Mouse (Mus musculus) natural killer cell, adult 2 months (primary cell): Measurements from ENCODE around the gene Pmf1.
"Not testable (repeated sequence)": the region's sequence is repeated elsewhere in the genome, so short reads cannot be mapped to it uniquely, and the experiment has no call there.

Experiments used
- DNase-seq, 2 experiments: peaks; one replicate each; pipeline ENCODE4 v3.0.0; 2022; ENCODE audit warnings: low spot score in 2 of 2

The Pmf1 gene

DNA sequence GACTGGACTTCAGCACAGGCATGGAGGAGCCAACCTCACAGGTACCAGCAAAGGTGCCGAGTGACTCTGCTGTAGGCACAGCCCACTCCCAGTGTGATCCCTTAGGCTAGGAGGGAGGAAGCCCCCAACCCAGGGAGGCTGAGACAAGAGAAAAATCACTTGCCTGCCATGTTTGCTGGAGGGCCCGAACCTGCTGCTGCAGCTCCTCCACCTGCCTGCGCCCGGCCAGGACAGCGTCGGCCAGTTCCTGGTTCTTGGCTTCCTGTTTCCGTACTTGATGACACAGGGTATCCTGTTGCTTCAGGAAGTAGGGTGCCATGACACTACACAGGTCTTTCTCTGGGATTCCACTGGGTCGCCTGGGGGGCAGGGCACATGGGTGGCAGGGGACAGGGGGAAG lies 14.4 kb downstream of the Pmf1 start:
- no peak for DNase-seq

- DNase-seq, result peak in 1 of 2 experiments; percentile 51
Observed at GRCm38 (mm10) chr3:88395288-88395687, 14.8 kb downstream of the Pmf1 start.

GRCm38 (mm10) chr3:88393776-88394375 lies 16.3 kb downstream of the Pmf1 start:
- no peak for DNase-seq

DNA sequence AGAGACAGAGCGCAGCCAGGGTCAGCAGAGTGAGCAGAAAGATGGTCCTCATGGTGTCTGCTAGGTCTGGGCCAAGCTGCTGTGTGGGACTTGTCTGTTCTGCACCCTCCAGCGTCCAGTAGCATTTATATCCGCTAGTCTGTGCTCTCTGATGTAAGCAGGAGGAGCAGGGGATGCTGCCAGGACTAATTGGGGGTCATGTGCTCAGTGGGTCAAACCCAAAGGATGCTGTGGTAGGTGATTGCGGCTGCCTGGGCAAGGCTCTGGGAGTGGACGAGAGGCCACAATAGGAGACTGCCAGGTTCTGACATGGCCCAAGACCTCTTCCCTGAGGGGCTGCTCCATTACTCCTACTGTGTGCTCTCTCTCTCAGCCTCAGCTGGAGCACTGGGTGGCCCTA lies 25.8 kb downstream of the Pmf1 start, which contains the start of gene Bglap:
Bglap (minus strand) TSS at position 101 of the 400 bp plus-strand sequence.
- DNase-seq, result no peak

GRCm38 (mm10) chr3:88382383-88382782 lies 27.7 kb downstream of the Pmf1 start:
- not testable (repeated sequence) for DNase-seq

- DNase-seq, result not testable (repeated sequence)
Observed at GRCm38 (mm10) chr3:88381389-88382315, 28.5 kb downstream of the Pmf1 start.

DNA sequence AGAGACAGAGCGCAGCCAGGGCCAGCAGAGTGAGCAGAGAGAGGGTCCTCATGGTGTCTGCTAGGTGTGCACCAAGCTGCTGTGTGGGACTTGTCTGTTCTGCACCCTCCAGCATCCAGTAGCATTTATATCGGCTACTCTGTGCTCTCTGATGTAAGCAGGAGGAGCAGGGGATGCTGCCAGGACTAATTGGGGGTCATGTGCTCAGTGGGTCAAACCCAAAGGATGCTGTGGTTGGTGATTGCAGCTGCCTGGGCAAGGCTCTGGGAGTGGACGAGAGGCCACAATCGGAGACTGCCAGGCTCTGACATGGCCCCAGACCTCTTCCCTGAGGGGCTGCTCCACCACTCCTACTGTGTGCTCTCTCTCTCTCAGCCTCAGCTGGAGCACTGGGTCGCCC lies 31.5 kb downstream of the Pmf1 start, which contains the start of gene Bglap2:
Bglap2 (minus strand) TSS at position 101 of the 400 bp plus-strand sequence.
- DNase-seq, result not testable (repeated sequence)

DNA sequence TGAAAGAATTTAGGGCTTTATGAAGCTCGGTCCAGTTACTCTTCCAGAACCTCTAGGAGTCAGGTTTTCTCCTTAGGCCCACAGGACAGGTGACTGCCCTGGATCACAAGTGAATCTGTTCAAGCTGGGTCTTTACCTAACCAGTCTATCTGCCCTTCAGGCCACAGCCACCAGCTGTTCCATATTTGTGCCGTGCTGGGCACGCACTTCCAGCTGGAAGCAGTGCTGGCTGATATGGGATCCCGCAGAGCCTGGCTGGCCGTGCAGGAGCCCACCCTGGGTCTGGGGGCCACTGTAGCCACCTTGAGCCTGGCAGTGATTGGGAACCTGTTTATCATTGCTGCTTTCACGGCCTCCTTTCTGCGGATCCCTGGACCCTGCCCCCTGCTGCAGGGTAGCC lies 33.5 kb downstream of the Pmf1 start:
- DNase-seq, result not testable (repeated sequence)

GRCm38 (mm10) chr3:88375750-88376626 lies 34.1 kb downstream of the Pmf1 start:
- not testable (repeated sequence) for DNase-seq

DNA sequence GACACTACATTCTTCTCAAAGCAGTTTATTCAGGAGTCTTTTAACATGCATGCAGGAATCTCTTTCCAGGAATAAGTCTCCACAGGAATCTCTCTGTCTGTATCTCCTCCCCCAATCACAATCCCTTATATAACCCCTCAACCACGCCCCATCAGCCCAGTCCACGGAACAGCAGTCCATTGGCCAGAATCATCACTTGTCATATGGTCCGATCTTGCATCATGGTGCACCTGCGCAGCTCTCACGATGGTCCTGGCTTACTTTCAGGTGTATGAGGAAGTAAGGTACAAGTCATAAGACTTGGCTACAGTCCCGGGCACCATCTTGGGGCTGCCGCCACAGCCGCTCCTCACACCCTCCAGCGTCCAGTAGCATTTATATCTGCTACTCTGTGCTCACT lies 37.5 kb downstream of the Pmf1 start, which contains the start of gene Bglap3:
Bglap3 (minus strand) TSS at position 101 of the 400 bp plus-strand sequence.
- DNase-seq, result not testable (repeated sequence)

DNA sequence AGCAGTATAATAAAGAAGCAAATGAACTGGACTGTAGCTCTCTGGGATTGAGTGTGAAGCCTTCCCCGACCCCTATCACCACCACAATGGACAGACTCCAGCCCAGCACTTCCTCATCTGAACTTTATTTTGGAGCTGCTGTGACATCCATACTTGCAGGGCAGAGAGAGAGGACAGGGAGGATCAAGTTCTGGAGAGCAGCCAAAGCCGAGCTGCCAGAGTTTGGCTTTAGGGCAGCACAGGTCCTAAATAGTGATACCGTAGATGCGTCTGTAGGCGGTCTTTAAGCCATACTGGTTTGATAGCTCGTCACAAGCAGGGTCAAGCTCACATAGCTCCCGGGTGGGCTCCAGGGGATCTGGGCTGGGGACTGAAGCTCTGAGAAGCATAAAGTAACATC lies 41.6 kb downstream of the Pmf1 start:
- not testable (repeated sequence) for DNase-seq

DNA sequence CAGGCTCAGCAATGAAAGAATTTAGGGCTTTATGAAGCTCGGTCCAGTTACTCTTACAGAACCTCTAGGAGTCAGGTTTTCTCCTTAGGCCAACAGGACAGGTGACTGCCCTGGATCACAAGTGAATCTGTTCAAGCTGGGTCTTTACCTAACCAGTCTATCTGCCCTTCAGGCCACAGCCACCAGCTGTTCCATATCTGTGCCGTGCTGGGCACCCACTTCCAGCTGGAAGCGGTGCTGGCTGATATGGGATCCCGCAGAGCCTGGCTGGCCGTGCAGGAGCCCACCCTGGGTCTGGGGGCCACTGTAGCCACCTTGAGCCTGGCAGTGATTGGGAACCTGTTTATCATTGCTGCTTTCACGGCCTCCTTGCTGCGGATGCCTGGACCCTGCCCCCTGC lies 42.6 kb downstream of the Pmf1 start:
- DNase-seq, result not testable (repeated sequence)

GRCm38 (mm10) chr3:88366830-88367428 lies 43.2 kb downstream of the Pmf1 start:
- DNase-seq, result peak in 1 of 2 experiments; percentile 34

DNA sequence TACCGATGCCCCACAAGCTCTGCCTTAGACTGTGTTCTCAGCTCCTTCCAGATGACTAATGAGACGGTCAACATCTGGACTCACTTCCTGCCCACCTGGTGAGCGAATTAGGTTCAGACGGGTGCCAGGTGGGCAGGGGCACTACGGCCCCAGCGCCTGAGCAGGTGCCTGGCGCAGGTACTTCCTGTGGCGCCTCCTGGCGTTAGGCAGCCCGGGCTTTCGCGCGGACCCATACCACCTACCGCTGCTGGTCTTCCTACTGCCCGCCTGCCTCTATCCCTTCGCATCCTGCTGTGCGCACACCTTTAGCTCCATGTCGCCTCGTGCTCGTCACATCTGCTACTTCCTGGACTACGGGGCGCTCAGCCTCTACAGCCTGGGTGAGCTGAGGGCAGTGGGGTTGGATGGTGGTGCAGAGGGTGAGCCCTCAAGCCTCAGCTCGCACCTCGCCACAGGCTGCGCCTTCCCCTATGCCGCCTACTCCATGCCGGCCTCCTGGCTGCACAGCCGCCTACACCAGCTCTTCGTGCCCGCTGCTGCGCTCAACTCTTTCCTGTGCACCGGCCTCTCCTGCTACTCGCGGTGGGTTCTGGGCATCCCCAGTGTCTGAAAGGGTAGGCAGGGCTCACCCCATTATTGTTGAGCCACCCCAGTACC lies 44.3 kb downstream of the Pmf1 start:
- no peak for DNase-seq

DNA sequence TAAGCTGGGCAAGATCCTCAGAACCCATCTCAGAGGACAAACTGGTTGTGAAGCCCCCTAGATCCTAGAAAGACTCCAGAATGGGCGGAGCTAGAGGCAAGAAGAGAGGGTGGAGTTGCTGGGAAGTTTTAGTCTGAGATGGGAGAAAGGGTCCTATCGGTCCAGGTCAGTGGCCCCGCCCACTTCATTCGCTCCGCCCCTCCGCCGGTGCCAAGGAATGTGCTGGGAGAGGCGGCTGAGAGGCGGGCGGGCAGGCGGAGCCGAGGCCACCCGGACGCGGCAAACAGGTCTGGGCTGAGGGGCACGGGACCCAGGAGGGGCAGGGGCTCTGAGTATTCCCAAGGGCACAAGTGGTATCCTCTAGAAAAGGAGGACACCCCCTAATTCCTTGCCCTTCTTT lies 45.8 kb downstream of the Pmf1 start, which contains the start of gene Paqr6:
Paqr6 (plus strand) TSS at position 248 of the 400 bp plus-strand sequence.
- no peak for DNase-seq

DNA sequence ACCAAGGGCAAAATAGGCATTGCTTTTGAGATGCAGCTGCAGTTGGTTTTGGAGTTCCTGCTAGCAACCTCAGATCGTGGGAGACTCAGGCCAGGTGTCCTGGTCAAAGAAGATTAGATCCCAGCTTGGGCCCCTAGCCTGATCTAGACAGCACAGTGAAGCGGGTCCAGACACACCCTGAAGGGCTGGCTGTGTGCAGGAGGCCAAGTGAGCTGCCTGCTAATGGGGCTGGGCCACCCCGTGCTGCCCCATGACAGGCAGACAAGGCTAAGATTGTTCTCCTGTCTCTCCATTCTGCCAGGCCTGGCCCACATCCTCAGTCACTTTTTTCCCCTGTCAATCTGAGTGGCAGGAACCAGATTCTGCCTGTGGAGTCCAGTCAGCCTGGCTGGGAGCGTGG lies 46.4 kb downstream of the Pmf1 start:
- no peak for DNase-seq

DNA sequence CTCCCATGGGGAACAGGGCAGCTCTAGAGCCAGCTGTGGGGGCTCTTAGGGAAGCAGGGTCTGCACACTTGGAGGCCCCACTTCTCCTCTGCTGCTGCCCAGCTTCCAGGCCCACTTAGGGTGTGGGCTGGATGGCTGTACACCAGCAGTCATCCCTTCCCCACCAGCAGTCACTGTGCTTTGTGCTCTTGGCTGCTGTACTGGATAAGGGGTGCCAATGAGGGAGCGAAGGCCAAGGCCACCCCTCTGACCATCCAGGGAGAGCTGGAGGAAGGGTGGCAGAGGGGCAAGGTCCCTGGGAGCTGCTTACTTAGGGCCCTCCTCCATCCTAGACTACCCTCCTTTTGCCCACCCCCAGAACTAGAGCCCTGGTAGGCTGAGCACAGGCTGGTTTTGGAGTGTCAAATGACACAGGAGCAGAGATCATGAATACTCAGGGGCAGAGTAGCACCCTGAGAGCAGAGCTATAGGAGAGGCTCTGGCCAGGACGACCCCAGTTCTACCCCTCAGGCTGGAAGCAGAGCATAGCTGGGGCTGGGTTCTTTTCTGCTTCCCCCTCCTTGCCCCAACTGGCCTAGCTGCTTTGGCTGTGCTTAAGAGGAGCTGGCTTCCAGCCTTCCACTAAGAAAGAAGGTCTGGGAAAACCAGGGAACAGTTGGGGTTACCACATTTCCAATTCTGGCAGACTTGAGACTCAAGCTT lies 48.4 kb downstream of the Pmf1 start:
- no peak for DNase-seq

- DNase-seq, result no peak
Observed at GRCm38 (mm10) chr3:88361096-88361495, 49.0 kb downstream of the Pmf1 start.

GRCm38 (mm10) chr3:88359989-88360388 lies 50.1 kb downstream of the Pmf1 start:
- DNase-seq, result no peak

DNA sequence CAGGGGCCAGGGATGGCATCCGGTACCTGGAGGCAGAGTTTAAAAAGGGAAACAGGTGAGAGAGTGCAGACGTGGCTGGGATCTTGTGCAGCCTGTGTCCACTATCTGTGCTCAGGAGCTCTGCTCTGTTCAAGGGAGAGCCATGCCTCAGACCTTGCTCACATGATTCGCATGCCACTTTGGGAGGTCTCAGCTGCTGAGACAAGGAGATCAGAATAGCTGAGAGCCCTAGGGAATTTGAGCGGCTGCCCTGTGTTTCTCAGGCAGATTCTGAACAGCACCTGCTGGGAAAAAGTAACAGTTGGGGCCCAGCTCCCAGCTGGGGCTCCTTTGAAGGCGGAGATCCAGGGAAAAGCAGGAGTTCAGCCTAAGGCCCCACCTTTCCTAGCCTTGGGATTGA lies 50.5 kb downstream of the Pmf1 start:
- DNase-seq, result no peak
